Mouse (Mus musculus) layer of hippocampus, postnatal 36 days (tissue): ENCODE results near the gene Creld1. TPM values are rescaled to one million over a fixed set of nuclear protein-coding genes. Genes with fewer than 3 reads are reported as not detected.
A peak's percentile ranks its signal among the peaks of the same experiment; 100 is the strongest.

Source experiments
- DNase-seq, 2 experiments: peaks; one replicate each; pipeline ENCODE4 v3.0.0; 2022
- total RNA-seq, 2 experiments: library from RNA; stranded (reverse); gene quantifications; 2 replicates each; pipeline ENCODE4 v1.2.3; 2021

The Creld1 gene
- 100 to 1,000 TPM; 122 to 133 TPM for total RNA-seq

- peak; percentile 91 to 94 for DNase-seq
Observed at GRCm38 (mm10) chr6:113483100-113483615, at the start of gene Creld1. Gene Creld1 (plus strand): TSS chr6:113483297.

GRCm38 (mm10) chr6:113433661-113434060 is 49.4 kb upstream of the Creld1 start:
- DNase-seq = no peak

GRCm38 (mm10) chr6:113434691-113435090 is 48.4 kb upstream of the Creld1 start:
- DNase-seq = no peak

- no peak for DNase-seq
Observed at GRCm38 (mm10) chr6:113435664-113436205, 47.4 kb upstream of the Creld1 start, which contains the start of gene Cidec. Gene Cidec (minus strand): TSS chr6:113435760.

- DNase-seq = no peak
Observed at GRCm38 (mm10) chr6:113437135-113437534, 46.0 kb upstream of the Creld1 start.

GRCm38 (mm10) chr6:113438721-113439430 is 44.2 kb upstream of the Creld1 start:
- no peak for DNase-seq

GRCm38 (mm10) chr6:113440686-113441085 is 42.4 kb upstream of the Creld1 start:
- no peak for DNase-seq

- DNase-seq = peak in 1 of 2 experiments; percentile 57
Observed at GRCm38 (mm10) chr6:113441147-113441680, 41.9 kb upstream of the Creld1 start.

- DNase-seq = no peak
Observed at GRCm38 (mm10) chr6:113442087-113442441, 41.0 kb upstream of the Creld1 start.

- peak; percentile 89 to 94 for DNase-seq
Observed at GRCm38 (mm10) chr6:113442442-113443090, 40.5 kb upstream of the Creld1 start, which contains the start of gene Jagn1. Gene Jagn1 (plus strand): TSS chr6:113442569.

- DNase-seq = no peak
Observed at GRCm38 (mm10) chr6:113443091-113443490, 40.0 kb upstream of the Creld1 start.

GRCm38 (mm10) chr6:113444207-113444965 is 38.7 kb upstream of the Creld1 start:
- no peak for DNase-seq

- no peak for DNase-seq
Observed at GRCm38 (mm10) chr6:113447639-113448038, 35.5 kb upstream of the Creld1 start.

GRCm38 (mm10) chr6:113451839-113452238 is 31.3 kb upstream of the Creld1 start:
- no peak for DNase-seq

GRCm38 (mm10) chr6:113455007-113455406 is 28.1 kb upstream of the Creld1 start:
- no peak for DNase-seq

GRCm38 (mm10) chr6:113457952-113458534 is 25.1 kb upstream of the Creld1 start, which contains the start of gene Il17re:
Gene Il17re (plus strand): TSS chr6:113458484.
- no peak for DNase-seq

GRCm38 (mm10) chr6:113458635-113459034 is 24.5 kb upstream of the Creld1 start:
- no peak for DNase-seq

- no peak for DNase-seq
Observed at GRCm38 (mm10) chr6:113464040-113464439, 19.1 kb upstream of the Creld1 start.

- no peak for DNase-seq
Observed at GRCm38 (mm10) chr6:113465602-113466001, 17.5 kb upstream of the Creld1 start.

- no peak for DNase-seq
Observed at GRCm38 (mm10) chr6:113468512-113468911, 14.6 kb upstream of the Creld1 start.

- DNase-seq = peak in 1 of 2 experiments; percentile 61
Observed at GRCm38 (mm10) chr6:113469021-113469420, 14.1 kb upstream of the Creld1 start.

- peak; percentile 60 to 61 for DNase-seq
Observed at GRCm38 (mm10) chr6:113469432-113469831, 13.7 kb upstream of the Creld1 start.
